Mouse (Mus musculus): ENCODE measurements around the gene Klhdc10.

Gene Klhdc10

DNA sequence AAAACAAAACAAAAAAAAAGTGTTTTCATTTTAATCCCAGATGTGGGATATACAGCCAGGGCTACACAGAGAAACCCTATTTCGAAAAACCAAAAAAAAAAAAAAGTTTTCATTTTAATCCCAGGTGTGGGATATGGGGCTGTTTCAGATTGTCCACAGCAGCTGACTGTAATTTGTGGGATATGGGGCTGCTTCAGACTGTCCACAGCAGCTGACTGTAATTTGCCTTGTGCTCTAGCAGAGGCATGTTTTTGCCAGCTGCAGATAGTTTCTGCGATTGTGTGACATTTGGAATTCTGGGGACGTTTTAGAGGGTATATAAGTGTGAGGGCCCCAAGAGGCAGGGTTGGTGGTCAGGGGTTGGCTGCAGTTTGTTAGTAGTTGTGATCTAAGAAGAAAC is 70.0 kb downstream of the Klhdc10 start:
- no peak for DNase-seq

DNA sequence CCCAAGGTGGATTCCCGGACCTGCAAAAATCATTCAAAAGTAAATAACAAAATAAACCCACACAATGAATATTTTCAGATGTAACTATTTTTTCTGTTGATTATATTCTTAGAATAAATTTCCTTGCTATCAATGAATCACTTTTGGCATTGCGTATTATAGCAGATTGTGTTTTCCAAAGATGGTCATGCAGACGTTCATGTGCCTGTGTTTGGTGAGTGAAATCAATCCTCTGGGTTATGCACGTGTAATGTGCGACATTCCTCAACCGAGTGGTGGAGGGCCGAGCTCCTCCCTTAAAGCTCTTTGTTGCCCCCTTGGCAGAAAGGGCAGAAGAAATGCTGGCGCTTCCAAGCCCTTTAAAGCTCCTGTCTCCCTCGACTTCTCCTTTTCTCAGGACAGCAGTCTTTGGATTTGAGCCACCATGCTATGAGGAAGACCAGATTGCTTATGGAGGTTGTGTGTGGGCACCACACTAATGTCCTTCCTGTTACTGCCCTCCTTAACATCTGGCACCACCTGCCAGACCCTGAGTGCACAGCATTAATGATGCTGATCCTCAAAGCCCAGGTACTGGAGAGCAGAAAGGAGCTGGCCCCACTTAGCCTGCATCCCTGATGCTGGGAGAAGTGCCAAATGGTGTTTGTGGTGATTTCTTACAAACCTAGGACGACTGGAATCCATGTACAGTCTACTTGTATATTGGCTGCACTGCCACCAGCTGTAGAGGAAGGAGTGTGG is 74.5 kb downstream of the Klhdc10 start:
- DNase-seq = no peak

DNA sequence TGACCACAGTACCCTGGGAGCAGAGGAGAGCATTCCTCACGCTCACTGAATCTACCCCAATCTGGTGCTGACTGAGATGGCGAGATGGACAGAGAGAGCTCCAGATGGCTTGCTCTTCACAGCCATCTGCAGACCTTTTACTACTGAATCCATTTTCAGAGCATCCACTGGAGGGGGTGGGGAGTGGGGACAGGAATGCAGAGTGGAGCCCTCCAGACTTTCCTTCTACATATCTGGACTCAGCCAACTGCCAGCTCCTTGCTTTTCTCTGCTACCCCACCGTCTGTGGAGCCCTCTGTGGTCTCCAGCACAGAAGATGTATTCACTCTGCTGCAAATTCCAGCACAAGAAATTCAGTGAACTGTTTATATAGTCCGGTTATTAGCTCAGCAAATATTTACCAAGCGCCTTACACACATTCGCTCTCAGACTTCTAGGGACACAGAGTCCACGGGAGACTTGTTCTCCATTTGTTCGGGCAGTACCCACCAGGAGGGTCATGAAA is 75.6 kb downstream of the Klhdc10 start:
- DNase-seq = no peak

GRCm38 (mm10) chr6:30477784-30478183 is 76.1 kb downstream of the Klhdc10 start:
- DNase-seq = no peak

DNA sequence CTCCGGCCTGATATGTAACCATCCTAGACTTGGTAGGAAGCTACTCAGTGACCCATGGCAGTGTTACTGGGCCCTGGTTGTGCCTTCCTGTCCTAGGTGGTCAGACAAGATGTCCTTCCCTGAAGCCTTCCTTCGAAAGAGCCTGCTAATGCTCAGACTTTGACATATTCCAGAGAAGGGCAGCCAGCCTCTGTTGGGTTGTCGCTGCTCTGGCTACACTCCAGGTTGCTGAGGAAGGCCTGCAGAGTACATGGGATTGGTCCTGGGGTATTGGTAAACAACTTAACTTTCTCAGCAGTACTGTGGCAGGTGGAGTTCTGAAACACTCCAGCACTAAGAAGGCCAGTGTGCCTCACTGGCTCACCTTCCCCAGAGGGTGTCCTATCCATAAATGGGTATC is 77.8 kb downstream of the Klhdc10 start:
- DNase-seq = no peak

- no peak for DNase-seq
Observed at GRCm38 (mm10) chr6:30482908-30483307, 81.2 kb downstream of the Klhdc10 start.

DNA sequence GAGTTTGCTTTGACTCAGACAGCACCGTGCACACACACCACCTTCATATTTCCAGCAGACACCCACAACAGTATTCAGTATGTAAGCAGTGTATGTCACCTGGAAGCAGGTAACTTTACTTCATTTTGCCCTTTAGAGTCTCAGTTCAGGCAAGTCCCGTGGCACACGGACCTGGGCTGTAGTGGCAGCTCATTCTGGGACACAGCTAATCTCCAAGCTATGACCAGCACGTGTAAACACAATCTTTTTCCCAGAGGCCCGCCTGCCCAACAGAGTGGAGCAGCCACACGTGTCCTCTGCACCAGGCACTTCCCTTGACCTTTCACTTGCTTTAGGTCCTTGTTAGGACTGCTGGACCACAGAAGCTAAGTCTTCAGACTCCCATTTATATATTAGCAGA is 84.8 kb downstream of the Klhdc10 start:
- DNase-seq = no peak

DNA sequence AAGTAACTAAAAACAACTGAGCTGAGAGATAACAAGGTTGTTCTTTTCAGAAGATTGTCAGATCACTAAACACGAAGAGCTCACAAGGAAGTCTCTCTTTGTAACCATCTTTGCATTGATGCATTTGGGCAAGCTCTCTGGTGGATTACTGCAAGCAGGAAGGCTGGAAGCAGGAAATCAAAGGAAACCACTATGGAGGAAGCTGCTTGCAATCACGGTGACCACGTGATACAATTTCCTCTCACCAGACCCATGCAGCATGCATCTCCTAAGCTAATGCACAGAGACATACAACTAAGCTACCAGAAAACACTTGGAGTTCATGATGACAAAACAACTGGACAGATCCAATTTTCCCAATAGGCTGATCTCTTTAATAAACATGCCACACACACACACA is 97.4 kb downstream of the Klhdc10 start:
- DNase-seq = no peak

Data from thymus, postnatal 36 days (tissue).